Mouse (Mus musculus) erythroblast, embryonic 14.5 days (primary cell): ENCODE measurements around the gene Pim2.

Experiments
- GATA1 ChIP-seq: IDR thresholded peaks from 2 replicates; pipeline ENCODE4 v1.6.1; 2012; ENCODE audit warnings: low read length, inconsistent platforms, mixed read lengths
- TAL1 ChIP-seq: IDR thresholded peaks from 3 replicates; pipeline ENCODE4 v1.6.1; 2012; ENCODE audit warnings: low read length, inconsistent platforms, mixed read lengths

- no peak for TF ChIP-seq GATA1
- no peak for TF ChIP-seq TAL1
Observed at GRCm38 (mm10) chrX:7863181-7863580, 14.9 kb upstream of the Pim2 start.
